Mouse (Mus musculus) lung, embryonic 16.5 days (tissue): Measurements from ENCODE around the gene Brap. TPM values are rescaled to one million over a fixed set of nuclear protein-coding genes. Genes with fewer than 3 reads are reported as not detected.
"Not testable (repeated sequence)": the region's sequence is repeated elsewhere in the genome, so short reads cannot be mapped to it uniquely, and the experiment has no call there.

Source experiments
- ATAC-seq: fragments of 200-750 bp; cut with Nextera tagmentation; 2 replicates; pipeline ENCODE4 v1.8.0; 2017; ENCODE audit warnings: low read depth, mild to moderate bottlenecking, moderate library complexity
- H3K27ac ChIP-seq: fragments of 300-500 bp; sonication (generic); 2 replicates; pipeline ENCODE4 v1.5.1; 2014; ENCODE audit warnings: mild to moderate bottlenecking, control low read depth, low read length
- H3K27me3 ChIP-seq: fragments of 300-500 bp; sonication (generic); 2 replicates; pipeline ENCODE4 v1.6.1; 2014; ENCODE audit warnings: low read depth, low read length, mixed read lengths; ENCODE audit not compliant: control insufficient read depth, insufficient read depth
- H3K36me3 ChIP-seq: fragments of 300-500 bp; sonication (generic); 2 replicates; pipeline ENCODE4 v1.6.1; 2014; ENCODE audit warnings: low read length; ENCODE audit not compliant: control insufficient read depth, insufficient read depth
- H3K4me1 ChIP-seq: fragments of 300-500 bp; sonication (generic); replicated peaks from 2 replicates; pipeline ENCODE4 v1.6.1; 2014; ENCODE audit warnings: low read length, mixed read lengths; ENCODE audit not compliant: control insufficient read depth, insufficient read depth
- H3K4me2 ChIP-seq: fragments of 300-500 bp; sonication (generic); 2 replicates; pipeline ENCODE4 v1.6.1; 2014; ENCODE audit warnings: low read depth, low read length, control low read depth
- H3K4me3 ChIP-seq: fragments of 300-500 bp; sonication (generic); 2 replicates; pipeline ENCODE4 v1.5.1; 2014; ENCODE audit warnings: mild to moderate bottlenecking, low read length, control low read depth
- H3K9ac ChIP-seq: fragments of 300-500 bp; sonication (generic); 2 replicates; pipeline ENCODE4 v1.6.1; 2014; ENCODE audit warnings: low read length, control low read depth
- H3K9me3 ChIP-seq: fragments of 300-500 bp; sonication (generic); 2 replicates; pipeline ENCODE4 v1.6.1; 2016; ENCODE audit warnings: low read length; ENCODE audit not compliant: control insufficient read depth
- WGBS: fragments of 180-500 bp; shearing (Covaris S2); extraction: QIAGEN DNeasy Blood & Tissue Kit; methylation state at CpG from one replicate; pipeline ENCODE4 v1.1.7; 2014; 5-methylcytosine and 5-hydroxymethylcytosine counted together
- polyA plus RNA-seq: library from polyadenylated mRNA; unstranded; fragments of >200 nt; fragmentation: Nextera tagmentation; extraction: Ambion mirVana; gene quantifications from 2 replicates; pipeline ENCODE4 v1.2.1, GENCODE M21; 2015

The Brap gene
- polyA plus RNA-seq, 1 experiment from 2014 or later, result 32.4 TPM

DNA sequence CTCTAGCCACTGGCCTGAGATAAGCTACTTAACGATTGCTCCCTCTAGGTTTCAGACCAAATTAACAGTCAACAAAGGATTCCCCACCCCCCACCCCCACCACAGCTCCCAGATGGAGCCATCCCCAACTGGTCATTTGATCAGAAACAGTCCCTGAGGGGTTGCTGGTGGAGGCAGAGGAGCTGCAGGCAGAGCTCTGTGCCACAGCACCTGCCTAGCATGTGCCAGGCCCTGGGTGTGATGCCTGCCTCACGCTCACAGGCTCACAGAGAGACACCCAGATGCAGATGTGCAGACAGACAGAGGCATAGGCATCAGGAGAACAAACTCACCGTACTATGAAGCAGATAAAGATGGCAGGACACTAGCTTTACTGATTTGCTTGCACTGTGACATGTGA lies 27.6 kb upstream of the Brap start:
- Histone ChIP-seq H3K36me3 (no peaks in the 10 kb centered on the region), H3K9me3 (no peaks in the 10 kb centered on the region), H3K4me1 (no peaks in the 10 kb centered on the region), H3K4me3 (no peak overlapping the region), H3K27ac (no peak overlapping the region), H3K27me3 (no peaks in the 10 kb centered on the region), H3K9ac (no peak overlapping the region), H3K4me2 (no peak overlapping the region)
- no peak for ATAC-seq
- 36% methylated on average over 3 of the region's 3 CpGs for WGBS

GRCm38 (mm10) chr5:121634668-121635067 lies 25.7 kb upstream of the Brap start:
- 89% methylated on average over 5 of the region's 5 CpGs for WGBS
- H3K4me2 ChIP-seq, result no peak overlapping the region
- H3K36me3 ChIP-seq, result no peaks in the 10 kb centered on the region
- no peaks in the 10 kb centered on the region for H3K27me3 ChIP-seq
- H3K9me3 ChIP-seq, result no peaks in the 10 kb centered on the region
- no peak overlapping the region for H3K9ac ChIP-seq
- no peak overlapping the region for H3K4me3 ChIP-seq
- ATAC-seq, result no peak
- no peak overlapping the region for H3K27ac ChIP-seq
- H3K4me1 ChIP-seq, result no peaks in the 10 kb centered on the region

DNA sequence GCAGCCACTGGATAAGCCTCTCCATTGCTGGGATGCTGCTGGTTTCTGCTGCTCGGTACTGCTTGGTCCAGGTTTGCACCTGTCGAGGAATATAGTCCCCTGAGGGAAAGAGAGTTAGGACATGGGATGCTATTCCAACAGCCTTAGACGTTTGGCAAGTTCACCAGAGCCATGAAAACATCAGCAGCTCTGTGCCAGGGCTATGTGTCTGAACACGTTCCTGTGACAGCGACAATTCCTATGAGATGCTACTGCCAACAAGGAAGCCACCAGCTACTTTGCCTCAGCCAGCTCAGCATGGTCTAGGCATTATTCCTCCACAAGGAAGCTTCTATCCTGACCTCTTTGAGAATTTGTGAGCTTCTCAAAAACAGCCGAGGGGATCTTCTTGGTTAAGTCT lies 23.1 kb upstream of the Brap start:
- Histone ChIP-seq H3K4me3 (no peak overlapping the region), H3K9me3 (no peaks in the 10 kb centered on the region)
- 72% methylated on average over 6 of the region's 6 CpGs for WGBS

DNA sequence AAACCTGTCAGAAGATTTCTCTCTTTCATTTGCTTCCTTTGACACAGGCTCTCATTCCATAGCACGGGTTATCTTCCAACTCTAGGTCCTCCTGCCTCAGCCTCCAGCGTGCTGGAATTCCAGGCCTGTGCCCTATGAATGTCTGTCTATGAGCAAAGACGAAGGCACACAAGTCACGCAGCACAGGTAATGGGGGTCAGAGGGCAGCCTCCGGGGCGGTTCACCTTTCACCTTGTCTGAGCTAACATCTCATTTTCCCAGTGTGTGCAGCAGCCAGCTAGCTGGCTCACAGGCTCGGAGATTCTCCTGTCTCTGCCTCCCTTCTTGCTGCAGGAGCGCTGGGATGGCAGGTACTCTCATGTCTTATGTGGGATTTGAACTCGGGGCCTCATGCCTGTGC lies 20.8 kb upstream of the Brap start:
- no peak for ATAC-seq
- Histone ChIP-seq H3K9ac (no peak overlapping the region), H3K27ac (no peak overlapping the region), H3K36me3 (no peaks in the 10 kb centered on the region), H3K27me3 (no peaks in the 10 kb centered on the region), H3K4me1 (no peaks in the 10 kb centered on the region), H3K9me3 (no peaks in the 10 kb centered on the region), H3K4me3 (no peak overlapping the region), H3K4me2 (no peak overlapping the region)
- 83% methylated on average over 9 of the region's 9 CpGs for WGBS

More for the DNA sequence above, 23.1 kb upstream of the Brap start:
- no peaks in the 10 kb centered on the region for H3K27me3 ChIP-seq
- H3K9ac ChIP-seq, result no peak overlapping the region
- no peaks in the 10 kb centered on the region for H3K4me1 ChIP-seq
- H3K4me2 ChIP-seq, result no peak overlapping the region
- no peaks in the 10 kb centered on the region for H3K36me3 ChIP-seq
- no peak for ATAC-seq
- H3K27ac ChIP-seq, result no peak overlapping the region

DNA sequence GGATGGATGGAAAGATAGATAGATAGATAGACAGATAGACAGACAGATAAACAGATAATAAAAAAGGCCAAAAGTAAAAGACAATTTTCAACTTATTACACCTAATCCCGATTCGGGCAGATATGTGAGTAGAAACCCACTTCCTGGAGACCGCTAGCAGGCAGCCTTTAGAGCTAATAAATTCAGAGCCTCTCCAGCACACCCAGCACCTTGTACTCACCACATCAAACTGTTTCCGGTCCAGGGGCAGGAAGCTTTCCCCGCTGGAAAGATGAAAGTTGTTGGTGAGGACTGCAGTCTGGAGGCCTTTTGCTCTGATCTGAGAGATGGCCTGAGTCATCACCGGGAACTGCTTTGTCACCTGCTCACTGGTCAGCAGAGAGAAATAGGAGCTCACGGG lies 11.2 kb upstream of the Brap start:
- WGBS, result 71% methylated on average over 7 of the region's 7 CpGs

GRCm38 (mm10) chr5:121654526-121654925 lies 5.8 kb upstream of the Brap start:
- Histone ChIP-seq H3K27ac (no peak overlapping the region), H3K4me2 (no peak overlapping the region), H3K36me3 (no peaks in the 10 kb centered on the region), H3K27me3 (no peaks in the 10 kb centered on the region), H3K4me1 (peaks cover under 1% of the 10 kb centered on the region), H3K4me3 (no peak overlapping the region), H3K9ac (no peak overlapping the region), H3K9me3 (no peaks in the 10 kb centered on the region)
- WGBS, result 69% methylated on average over 4 of the region's 4 CpGs
- no peak for ATAC-seq

More for the DNA sequence above, 11.2 kb upstream of the Brap start:
- Histone ChIP-seq H3K36me3 (no peaks in the 10 kb centered on the region), H3K4me2 (no peak overlapping the region), H3K4me3 (no peak overlapping the region), H3K27ac (no peak overlapping the region), H3K4me1 (no peaks in the 10 kb centered on the region), H3K9ac (no peak overlapping the region), H3K27me3 (no peaks in the 10 kb centered on the region), H3K9me3 (no peaks in the 10 kb centered on the region)
- ATAC-seq, result no peak

DNA sequence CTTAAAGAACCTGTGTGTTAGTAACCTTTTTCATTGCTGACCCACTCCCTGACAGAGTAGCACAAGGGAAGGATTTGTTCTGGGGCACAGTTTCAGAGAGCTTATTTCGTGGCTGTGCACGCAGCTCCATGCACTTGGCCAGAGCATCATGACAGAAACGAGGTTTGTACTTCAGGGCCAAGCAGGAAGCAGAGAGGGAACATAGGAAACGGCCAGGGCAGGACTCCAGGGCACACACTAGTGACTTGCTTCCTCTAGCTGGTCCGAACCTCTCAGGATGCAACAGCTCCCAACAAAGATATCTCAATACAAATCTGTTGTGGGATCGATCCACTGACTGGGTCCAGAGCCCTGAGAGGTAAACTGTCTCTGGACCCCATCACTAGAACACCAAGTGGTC lies 3.5 kb upstream of the Brap start:
- ATAC-seq, H3K27ac ChIP-seq, H3K4me3 ChIP-seq, H3K9ac ChIP-seq, H3K9me3 ChIP-seq, H3K27me3 ChIP-seq, H3K36me3 ChIP-seq, H3K4me2 ChIP-seq: not testable (repeated sequence)
- WGBS, result 58% methylated on average over 6 of the region's 6 CpGs
- H3K4me1 ChIP-seq, result peaks cover 12% of the 10 kb centered on the region

GRCm38 (mm10) chr5:121657656-121658055 lies 2.7 kb upstream of the Brap start:
- H3K27ac ChIP-seq, ATAC-seq, H3K4me3 ChIP-seq, H3K9ac ChIP-seq, H3K9me3 ChIP-seq, H3K27me3 ChIP-seq, H3K4me2 ChIP-seq, H3K36me3 ChIP-seq: not testable (repeated sequence)
- 81% methylated on average over 6 of the region's 6 CpGs for WGBS
- peaks cover 15% of the 10 kb centered on the region for H3K4me1 ChIP-seq

- Histone ChIP-seq H3K9me3 (no peaks in the 10 kb centered on the region), H3K27me3 (no peaks in the 10 kb centered on the region), H3K9ac (peak overlapping the region; percentile 97), H3K4me2 (peak overlapping the region; percentile 62), H3K36me3 (peaks cover 14% of the 10 kb centered on the region), H3K4me1 (peaks cover 15% of the 10 kb centered on the region), H3K27ac (peak overlapping the region; percentile 70), H3K4me3 (peak overlapping the region; percentile 96)
- peak; percentile 15; the same call in 1 of the 2 replicates for ATAC-seq
- WGBS, result 0% methylated on average over 26 of the region's 26 CpGs
Observed at GRCm38 (mm10) chr5:121660897-121661254, 513 bp downstream of the Brap start.

DNA sequence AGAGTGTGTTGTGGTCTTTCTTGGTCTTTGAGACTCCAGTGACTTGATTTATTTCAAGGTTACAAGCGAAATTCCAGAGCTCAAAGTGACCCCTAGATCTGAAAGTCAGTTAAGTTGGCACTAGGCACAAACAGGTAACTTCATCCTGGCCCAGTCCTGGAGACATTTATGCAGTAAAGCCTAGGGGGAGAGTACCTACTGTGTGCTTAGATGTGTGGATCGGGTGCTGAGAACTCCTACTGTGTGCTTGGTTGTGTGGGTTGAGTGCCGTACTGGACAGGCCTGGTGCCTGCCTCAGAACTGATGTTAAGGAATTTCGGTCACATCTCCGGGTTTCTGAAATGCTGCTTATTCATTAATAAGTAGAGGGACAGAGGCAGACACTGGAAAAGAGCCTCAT lies 1.1 kb downstream of the Brap start:
- H3K9ac ChIP-seq, result peak overlapping the region; percentile 97
- H3K4me1 ChIP-seq, result peaks cover 15% of the 10 kb centered on the region
- H3K4me3 ChIP-seq, result peak overlapping the region; percentile 96
- H3K27ac ChIP-seq, result no peak overlapping the region
- WGBS, result 77% methylated on average over 5 of the region's 5 CpGs
- H3K27me3 ChIP-seq, result no peaks in the 10 kb centered on the region
- peaks cover 14% of the 10 kb centered on the region for H3K36me3 ChIP-seq
- H3K9me3 ChIP-seq, result no peaks in the 10 kb centered on the region
- H3K4me2 ChIP-seq, result peak overlapping the region; percentile 62
- no peak for ATAC-seq
